Mouse (Mus musculus) heart, postnatal 14 days (tissue): ENCODE measurements around the gene Lpp. TPM values are rescaled to one million over a fixed set of nuclear protein-coding genes. Genes with fewer than 3 reads are reported as not detected.

Experiments
- DNase-seq, 2 experiments: peaks; one replicate each; pipeline ENCODE4 v3.0.0; 2021 to 2022
- intact Hi-C: fragments of 180-260 bp; cut with DNase I; formaldehyde crosslinking; loops from one replicate; pipeline ENCODE4 v1.15.1; 2025
- total RNA-seq, 2 experiments: library from RNA; stranded (reverse); gene quantifications; 2 replicates each; pipeline ENCODE4 v1.2.3; 2021

Gene Lpp
- total RNA-seq, 2 experiments from 2014 or later = 46.8 to 47.5 TPM

- no peak for DNase-seq
- intact Hi-C loops = loop anchor here (5.0 kb wide), 1 partner anchor 36 kb away; no protein-coding TSS in a partner anchor
Measured at GRCm38 (mm10) chr16:24396504-24396903, 3.2 kb downstream of the Lpp start.

GRCm38 (mm10) chr16:24398476-24398875 is 5.2 kb downstream of the Lpp start:
- DNase-seq = no peak
- intact Hi-C loops = loop anchor here (5.0 kb wide), 1 partner anchor 34 kb away; no protein-coding TSS in a partner anchor

- intact Hi-C loops = loop anchor here (5.0 kb wide), 1 partner anchor 33 kb away; no protein-coding TSS in a partner anchor
- DNase-seq = no peak
Measured at GRCm38 (mm10) chr16:24398893-24399292, 5.6 kb downstream of the Lpp start.

- peak in 1 of 2 experiments; percentile 51 for DNase-seq
- intact Hi-C loops = loop anchor here (5.0 kb wide), 1 partner anchor 33 kb away; no protein-coding TSS in a partner anchor
Measured at GRCm38 (mm10) chr16:24399524-24399923, 6.2 kb downstream of the Lpp start.

GRCm38 (mm10) chr16:24400776-24401175 is 7.5 kb downstream of the Lpp start:
- no peak for DNase-seq
- intact Hi-C loops = no loop called here

- intact Hi-C loops = no loop called here
- no peak for DNase-seq
Measured at GRCm38 (mm10) chr16:24402801-24403200, 9.5 kb downstream of the Lpp start.

GRCm38 (mm10) chr16:24403733-24404380 is 10.6 kb downstream of the Lpp start:
- no peak for DNase-seq
- intact Hi-C loops = no loop called here

GRCm38 (mm10) chr16:24406521-24406920 is 13.2 kb downstream of the Lpp start:
- DNase-seq = no peak
- intact Hi-C loops = no loop called here

GRCm38 (mm10) chr16:24411281-24411680 is 18.0 kb downstream of the Lpp start:
- intact Hi-C loops = no loop called here
- no peak for DNase-seq

- DNase-seq = no peak
- intact Hi-C loops = no loop called here
Measured at GRCm38 (mm10) chr16:24412193-24412592, 18.9 kb downstream of the Lpp start.

GRCm38 (mm10) chr16:24413059-24413458 is 19.8 kb downstream of the Lpp start:
- no peak for DNase-seq
- intact Hi-C loops = no loop called here

- intact Hi-C loops = no loop called here
- no peak for DNase-seq
Measured at GRCm38 (mm10) chr16:24418022-24418421, 24.7 kb downstream of the Lpp start.

- DNase-seq = no peak
- intact Hi-C loops = no loop called here
Measured at GRCm38 (mm10) chr16:24420603-24421120, 27.4 kb downstream of the Lpp start.

GRCm38 (mm10) chr16:24421687-24422418 is 28.5 kb downstream of the Lpp start:
- DNase-seq = no peak
- intact Hi-C loops = no loop called here

- intact Hi-C loops = no loop called here
- no peak for DNase-seq
Measured at GRCm38 (mm10) chr16:24423196-24423595, 29.9 kb downstream of the Lpp start.

GRCm38 (mm10) chr16:24423751-24424150 is 30.4 kb downstream of the Lpp start:
- intact Hi-C loops = no loop called here
- DNase-seq = no peak

GRCm38 (mm10) chr16:24424356-24424977 is 31.2 kb downstream of the Lpp start:
- no peak for DNase-seq
- intact Hi-C loops = no loop called here

- DNase-seq = no peak
- intact Hi-C loops = no loop called here
Measured at GRCm38 (mm10) chr16:24425816-24426215, 32.5 kb downstream of the Lpp start.

GRCm38 (mm10) chr16:24427606-24428005 is 34.3 kb downstream of the Lpp start:
- DNase-seq = no peak
- intact Hi-C loops = no loop called here

- no peak for DNase-seq
- intact Hi-C loops = no loop called here
Measured at GRCm38 (mm10) chr16:24428055-24428454, 34.7 kb downstream of the Lpp start.

- intact Hi-C loops = no loop called here
- no peak for DNase-seq
Measured at GRCm38 (mm10) chr16:24428742-24429141, 35.4 kb downstream of the Lpp start.
